Mouse (Mus musculus): Measurements from ENCODE around the gene Zzz3.
"Not testable (repeated sequence)": the region's sequence is repeated elsewhere in the genome, so short reads cannot be mapped to it uniquely, and the experiment has no call there.

Zzz3 gene

DNA sequence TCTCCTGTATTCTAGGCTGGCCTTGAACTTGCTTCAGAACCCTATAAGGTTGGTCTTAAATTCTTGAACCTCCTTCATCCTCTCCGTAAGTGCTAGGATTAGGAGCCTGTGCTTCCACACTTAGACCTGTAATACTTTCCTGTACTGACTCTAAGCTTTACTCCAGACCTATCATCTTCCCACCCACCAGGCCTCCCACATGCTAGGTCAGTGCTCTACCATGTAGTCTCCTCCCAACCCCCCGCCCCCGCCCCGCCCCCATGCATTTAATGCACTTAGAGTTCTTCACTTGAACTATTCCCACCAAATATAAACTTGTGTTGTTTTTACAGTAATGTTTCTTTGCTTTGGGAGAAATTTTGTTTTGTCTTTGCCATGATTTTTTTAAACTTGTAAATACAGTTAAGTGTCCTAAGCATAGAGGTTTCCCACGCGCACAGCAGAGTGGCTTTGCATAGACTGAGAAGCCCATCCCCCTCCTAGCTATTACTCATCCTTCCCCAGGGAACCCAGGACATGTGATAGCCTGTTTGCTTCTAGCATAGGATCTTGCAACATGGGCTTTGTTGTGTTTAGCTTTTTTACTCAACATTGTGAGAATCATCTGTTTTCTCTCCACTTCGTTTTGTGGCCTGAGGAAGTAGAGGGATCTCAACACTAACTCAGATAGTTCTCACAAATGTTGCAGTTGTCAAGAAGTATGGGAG, 6.8 kb downstream of the Zzz3 start:
- DNase-seq, result no peak

DNA sequence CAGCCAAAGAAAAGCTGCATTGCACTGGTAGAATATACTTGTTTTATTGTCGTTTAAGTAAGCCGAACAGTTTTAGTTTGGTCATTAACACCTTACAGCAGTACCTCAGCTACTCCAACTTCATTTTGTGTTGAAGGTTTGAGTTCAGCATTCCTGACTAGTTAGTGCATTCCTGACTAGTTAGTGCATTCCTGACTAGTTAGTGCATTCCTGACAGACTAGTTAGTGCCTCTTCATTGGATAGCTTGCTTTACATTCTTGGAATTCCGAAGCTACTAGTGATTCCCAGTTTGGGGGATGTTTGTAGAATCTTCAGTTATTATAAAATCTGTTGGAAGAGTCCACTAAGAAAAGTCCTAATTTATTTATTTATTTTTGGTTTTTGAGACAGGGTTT, 7.4 kb downstream of the Zzz3 start:
- no peak for DNase-seq

DNA sequence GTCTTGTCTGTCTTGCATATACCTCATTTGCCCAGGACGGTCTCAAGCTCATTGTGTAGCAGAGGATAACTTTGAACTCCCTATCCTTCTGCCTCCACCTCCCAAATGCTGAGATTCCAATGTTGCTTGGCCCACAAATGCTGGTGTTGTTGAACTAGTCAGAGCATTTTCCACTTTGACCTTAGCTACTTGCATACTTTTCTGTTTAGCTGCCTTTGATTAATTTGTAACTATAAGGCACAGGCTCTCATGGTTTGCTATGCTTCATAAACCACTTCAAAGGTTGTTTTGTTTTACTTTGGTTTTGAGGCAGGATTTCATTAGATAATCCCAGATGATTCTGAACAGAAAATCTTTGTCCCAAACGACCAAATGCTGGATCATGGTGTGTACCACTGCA, 8.6 kb downstream of the Zzz3 start:
- DNase-seq, result no peak

DNA sequence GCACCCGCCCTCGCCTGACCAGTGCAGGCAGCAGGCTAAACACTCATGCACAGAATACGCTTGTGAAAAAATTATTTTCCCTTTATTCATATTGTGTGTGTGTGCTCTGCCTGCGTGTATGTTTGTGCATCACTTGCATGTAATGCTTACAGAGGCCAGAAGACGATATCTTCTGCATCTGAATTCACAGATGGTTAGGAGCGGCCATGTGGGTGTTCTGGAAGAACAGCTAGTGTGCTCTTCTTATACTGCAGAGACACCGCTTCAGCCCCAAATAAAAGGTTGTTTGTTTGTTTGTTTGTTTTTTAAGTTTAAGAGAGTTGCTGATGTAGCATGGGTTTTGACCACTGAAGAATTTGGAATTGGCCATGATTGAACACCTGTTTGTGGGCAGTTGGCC, 10.1 kb downstream of the Zzz3 start:
- DNase-seq, result no peak

DNA sequence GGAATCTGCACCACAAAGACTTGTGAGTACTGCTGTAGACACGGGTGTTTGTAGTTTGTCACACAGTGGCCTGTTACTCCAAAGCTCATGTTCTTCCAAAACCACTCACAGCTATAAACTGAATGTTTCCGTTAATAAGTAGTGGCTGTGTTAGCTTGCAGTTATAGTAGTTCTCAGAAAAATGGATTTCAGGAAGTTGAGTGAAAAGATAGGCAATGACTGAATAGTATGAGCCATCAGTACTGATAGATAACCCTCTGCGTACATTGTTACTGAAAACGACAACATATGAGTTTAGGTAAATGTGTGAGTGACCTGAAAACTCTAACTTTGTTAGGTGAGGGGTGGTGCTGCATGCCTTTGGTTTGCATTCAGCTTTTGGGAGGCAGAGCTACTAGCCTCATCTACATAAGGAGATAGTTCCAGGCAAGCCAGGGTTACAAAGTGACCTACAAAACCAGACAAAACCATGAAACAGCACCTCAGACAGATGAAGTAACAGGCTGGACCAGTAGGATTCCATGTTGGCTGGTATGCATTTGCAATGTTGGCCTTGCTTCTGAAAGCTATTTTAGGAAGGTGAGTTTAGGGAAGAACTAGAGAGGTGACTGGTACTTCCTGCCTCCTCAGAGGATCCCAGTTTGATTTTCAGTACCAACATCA, 10.8 kb downstream of the Zzz3 start:
- DNase-seq, result no peak

DNA sequence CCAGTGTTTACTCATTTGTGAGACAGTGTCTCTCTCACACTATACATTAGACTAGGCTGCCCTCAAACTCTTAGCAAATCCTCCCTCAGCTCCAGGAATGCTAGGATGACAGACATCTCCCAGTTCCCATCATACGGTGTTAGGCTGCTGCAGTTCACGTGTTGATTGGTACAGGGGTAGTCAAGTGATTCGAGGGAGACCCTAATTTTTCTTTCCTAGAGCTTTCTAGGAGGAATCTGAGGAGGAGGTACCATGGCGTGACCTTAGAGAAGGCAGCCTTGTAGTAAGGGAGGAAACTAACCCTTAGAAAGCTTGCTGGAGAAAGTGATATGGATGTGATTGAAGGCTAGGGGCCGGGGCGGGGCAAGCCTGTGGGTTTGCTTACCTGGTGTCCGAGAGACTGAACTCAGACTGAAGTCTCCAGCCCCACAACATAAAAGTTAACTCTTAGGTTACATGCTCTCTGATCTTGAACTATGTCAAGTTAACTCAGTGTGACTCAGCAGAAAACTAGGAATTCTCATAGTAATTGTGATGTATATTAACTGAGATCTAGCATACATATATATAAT, 15.8 kb downstream of the Zzz3 start:
- DNase-seq, result no peak

DNA sequence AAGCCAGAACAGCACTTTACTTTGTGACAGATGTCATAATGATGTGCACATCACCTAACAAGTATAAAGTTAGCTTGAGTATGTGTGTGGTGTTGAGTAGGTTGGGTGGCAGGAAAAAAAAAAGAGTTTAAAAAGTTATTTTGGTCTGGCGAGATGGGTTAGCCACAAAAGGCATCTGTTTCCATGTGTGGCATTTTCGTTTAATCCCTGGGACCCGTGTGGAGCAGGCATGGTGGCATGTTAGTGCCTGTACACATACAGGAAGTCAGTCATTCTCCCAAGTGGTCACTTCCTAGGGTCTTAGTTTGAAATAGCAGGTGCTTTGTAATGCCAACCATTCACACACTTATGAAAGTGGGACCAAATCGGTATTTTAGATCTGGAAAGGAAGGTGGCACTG, 17.1 kb downstream of the Zzz3 start:
- no peak for DNase-seq

DNA sequence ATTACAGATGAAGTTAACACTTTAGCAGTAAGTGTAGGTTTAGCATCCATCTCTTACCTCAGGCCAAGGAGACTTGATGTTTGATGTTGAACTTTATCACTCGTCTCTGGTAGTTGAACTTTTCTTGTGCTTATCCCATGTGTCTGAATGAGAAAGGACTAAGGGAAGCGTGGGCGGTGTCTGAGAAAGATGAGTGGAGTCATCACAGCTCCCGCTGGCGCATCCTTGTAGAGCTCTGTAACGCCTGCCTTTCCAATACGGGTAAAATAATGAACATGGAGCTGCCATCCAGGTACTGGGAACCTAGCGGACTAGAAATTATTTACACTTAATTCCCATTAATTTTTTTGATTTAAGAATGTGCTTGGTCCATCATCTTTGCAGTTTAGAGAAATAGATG, 33.7 kb downstream of the Zzz3 start:
- no peak for DNase-seq

DNA sequence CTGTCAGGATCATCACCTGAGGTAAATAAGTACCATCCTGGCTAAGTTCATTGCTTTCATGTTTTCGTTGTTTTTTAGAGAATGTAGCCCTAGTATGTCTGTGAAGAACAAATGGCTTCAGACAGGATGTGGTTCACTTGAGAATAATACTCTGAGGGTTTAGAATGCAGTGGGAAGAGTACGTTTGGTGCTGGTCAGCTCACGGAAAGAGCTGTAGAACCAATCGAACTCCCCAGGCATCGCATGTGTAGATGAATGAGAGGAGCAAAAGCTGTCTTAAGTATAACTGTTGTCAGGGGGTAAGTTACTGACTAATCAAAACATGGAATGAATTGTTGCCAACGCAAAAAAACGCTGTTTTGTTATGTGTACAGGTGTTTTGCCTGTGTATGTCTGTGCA, 37.4 kb downstream of the Zzz3 start:
- no peak for DNase-seq

DNA sequence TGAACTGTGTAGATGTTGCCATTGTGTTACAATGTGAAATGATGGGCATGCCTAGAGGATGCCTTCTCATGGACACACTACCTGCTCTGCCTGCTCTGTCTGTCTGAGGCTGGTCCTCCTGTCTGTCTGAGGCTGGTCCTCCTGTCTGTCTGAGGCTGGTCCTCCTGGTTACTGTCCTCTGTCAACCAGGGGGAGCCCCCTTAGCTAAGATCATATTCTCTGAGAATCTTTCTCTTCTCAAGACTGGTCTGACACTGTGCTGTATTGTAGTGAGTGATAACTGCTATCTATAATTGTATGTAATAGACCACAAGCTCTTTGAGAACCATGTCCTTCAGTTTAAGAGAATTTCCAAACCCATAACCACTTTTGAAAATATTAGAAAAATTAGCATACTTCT, 40.3 kb downstream of the Zzz3 start:
- DNase-seq, result no peak

DNA sequence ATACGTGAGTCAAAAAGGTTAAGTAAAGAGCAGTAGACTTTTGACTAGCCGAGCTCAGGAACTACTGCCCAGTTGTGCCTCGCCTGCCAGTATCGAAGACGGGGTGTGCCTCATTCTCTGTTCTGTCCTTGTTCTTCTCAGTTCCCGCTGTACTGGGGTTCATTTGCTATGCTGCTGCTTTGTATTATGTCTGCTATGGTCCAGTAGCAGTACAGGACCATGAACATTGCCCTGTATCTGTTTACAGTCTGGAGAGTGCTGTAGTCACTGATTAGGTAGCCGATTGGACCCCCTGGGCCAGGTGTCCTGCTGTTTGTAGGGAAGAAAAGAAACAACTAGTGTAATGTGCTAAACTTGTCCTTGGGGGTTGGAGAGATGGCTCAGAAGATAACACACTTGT, 42.8 kb downstream of the Zzz3 start:
- DNase-seq, result no peak

DNA sequence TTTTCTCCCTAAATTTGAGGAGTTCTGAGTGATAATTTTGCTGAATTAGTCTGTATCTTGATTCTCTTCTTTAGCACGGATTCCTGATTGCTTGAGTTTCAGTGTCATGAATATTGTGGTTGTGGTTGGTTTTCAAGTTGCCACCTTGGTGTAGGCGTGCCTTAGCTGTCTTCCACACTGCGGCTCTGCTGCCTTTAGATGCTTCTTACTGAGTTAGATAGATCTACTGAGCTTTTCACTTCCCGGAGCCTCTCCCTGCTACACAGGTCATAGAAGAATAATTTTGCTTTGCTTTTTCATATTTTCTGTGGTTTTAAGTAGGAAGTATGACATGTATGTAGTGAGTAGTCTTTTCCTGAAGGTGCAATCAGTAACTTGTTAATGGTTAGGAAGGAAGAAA, 47.5 kb downstream of the Zzz3 start:
- no peak for DNase-seq

DNA sequence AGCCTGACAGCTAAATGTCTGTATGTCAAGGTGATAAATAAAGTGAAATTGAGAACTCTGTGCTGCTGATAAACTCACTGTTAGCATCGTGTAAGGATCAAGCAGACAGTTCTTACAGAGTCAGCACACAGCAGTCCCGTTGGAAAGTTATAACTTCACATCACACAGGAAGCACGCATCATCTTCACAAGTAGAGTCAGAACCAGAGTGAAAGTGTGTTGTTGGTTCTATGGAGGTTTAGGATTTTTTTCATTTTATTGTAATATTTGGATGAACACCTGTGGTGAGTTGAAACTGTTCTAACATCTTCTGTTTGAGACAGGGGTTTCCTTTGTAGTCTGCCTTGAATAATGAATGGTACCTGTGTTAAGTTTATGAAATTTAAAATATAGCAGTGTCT, 48.8 kb downstream of the Zzz3 start:
- DNase-seq, result no peak

DNA sequence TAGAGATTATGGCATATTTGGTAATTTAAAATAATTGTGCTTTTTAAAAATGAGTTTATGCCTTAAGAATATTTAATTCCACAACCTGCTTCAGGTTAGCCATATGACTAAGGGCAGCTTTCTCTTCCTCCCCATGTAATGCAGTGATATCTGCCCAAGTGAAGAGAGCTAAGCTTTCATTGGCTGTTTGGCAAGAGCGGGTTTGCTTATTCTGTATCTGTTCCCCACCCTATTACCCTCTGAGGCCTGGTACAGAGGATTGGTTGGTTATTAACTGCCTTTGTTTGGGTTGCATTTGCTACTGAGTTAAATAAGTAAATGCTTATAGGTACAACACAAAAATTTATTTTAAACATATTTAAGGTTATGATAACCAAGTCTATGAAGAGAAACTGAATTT, 51.7 kb downstream of the Zzz3 start:
- no peak for DNase-seq

DNA sequence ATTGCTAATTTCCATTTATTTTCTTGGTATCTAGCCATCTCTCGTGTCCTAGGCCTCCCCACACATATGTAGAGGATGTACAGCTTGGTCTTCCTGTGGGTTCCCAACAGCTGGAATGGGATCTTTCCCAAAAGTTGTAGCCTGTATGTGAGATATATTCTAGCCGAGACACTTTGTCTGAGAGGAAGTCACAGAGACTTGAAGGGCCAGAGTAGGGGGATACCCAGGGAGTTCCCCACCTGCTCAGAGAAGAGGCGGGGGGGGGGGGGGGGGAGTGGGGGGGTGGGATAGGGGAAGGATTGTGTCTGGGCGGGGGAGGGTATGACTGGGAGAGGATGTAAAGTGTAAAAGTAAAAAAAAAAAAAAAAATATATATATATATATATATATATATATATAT, 57.9 kb downstream of the Zzz3 start:
- no peak for DNase-seq

DNA sequence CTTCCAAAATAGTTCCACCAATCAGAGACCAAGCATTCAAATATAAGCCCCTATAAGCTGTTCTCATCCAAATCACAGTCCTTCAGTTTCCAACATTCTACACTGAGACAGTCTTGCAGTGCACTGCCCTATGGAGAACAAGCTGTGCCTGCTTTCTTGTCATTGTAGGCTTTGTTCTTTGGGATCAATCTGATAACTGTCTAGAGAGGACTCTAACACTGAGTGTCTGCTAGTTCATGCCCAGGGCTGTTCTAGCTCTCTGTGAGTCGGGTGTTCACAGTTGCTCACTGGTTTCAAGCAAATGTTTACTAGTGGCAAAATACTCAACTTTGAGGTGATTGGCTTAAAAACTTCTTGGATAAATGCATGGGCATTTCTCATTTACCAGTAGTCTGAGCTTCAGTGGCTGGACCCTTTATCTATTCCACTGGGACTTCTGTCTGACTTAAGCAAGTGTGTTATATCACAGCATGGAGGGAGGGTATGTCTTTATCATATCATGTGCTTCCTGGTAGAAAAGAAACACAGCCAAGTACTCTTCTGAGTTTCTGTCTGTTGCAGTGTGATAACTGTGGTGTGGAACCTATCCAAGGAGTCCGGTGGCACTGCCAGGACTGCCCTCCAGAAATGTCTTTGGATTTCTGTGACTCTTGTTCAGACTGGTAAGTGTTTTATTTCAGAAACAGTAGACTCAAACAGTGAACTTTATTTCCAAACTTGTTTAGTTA, 62.2 kb downstream of the Zzz3 start:
- DNase-seq, result no peak

DNA sequence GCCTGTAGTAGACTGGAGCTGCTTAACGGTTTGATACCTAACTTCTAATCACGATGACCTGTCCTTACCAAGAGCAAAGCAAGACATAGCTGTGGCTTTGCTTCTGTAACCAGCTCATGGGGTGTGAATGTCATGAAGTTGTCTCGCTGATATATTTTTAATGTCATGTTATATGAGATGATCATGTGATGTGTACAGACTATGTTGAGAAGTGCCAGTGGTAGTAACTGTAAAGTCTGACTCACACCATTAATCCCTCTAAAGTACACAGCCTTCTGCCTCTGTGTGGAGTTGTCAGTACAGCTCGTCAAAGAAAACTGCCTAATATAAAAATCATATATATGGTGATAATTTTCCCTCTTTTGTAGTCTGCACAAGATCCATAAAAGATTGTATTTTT, 63.6 kb downstream of the Zzz3 start:
- DNase-seq, result not testable (repeated sequence)

DNA sequence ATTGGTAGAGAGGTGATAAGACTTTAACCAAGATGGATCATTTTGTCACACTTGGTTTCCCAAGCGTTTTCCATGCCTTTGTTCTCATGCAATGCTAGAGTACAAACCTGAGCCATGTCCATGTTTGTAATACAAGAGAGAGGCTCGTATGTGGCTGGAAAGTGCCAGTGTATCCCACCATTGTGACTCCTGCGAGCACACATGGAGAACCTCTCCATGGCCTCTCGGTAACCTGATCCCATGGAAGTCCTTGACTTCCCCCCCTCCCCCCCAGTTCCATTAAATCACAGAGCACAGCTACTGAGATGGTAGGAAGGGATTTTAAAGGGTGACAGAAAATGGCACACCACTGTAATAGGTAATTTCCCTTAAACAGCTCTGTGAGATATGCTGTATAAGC, 65.5 kb downstream of the Zzz3 start:
- DNase-seq, result no peak

DNA sequence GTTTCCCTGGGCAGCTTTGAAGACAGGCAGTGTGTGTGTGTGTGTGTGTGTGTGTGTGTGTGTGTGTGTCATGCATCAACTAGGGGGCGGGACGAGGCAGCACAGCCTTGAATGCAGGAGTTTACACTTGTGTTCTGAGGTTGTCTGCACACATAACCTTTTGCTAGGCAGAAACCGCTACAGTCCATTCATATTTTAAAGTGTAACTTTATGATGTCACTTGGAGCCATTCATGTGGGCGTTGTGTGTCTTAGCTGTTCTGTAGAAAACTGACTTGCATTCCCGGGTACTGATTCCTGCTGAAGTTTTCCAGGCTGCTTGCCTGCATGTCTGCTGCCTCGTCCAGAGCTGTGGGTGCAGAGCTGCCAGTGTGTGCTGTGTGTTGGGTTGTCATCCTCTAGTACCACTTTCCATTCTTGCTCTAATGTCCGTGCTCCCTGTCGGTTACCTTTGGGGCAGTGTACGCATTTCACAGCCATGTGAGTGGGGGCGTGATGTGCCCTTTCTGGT, 66.8 kb downstream of the Zzz3 start:
- no peak for DNase-seq

DNA sequence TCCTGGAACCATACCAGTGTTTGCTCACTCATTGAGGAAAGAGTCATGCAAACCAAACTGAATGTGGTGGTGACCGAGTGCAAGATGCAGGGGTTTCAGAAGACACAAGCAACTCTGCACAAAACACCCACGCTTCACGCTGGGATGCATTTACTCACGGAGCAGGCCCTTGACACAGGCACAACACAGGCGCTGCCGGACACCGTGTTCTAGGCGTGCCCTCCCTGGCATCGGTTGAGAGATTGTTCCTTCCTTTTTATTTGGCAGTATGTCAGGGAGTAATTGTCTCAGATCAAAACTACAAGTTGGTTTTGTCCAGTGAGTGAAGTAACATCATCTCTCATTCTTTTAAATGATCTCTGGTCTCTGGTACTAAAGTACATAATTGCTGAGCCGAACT, 67.6 kb downstream of the Zzz3 start:
- DNase-seq, result no peak

DNA sequence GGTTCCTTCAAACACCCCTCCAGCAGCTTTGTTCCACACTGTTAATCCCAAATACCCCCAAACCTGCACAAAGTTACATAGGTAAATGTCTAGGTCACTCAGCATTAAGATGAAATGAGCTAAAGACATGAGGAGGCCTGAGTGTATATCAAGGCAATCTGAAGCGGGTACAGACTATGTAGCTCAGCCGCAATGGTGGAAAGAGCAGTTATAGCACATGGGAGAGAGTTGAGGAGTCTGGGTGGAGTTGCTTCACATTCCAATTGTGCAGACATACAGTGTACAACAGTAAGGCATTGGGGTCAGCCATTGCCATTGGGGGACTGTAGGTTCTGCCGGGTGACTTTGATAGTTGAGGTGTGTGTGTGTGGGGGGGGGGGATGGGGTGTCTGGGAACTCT, 69.2 kb downstream of the Zzz3 start:
- no peak for DNase-seq

DNA sequence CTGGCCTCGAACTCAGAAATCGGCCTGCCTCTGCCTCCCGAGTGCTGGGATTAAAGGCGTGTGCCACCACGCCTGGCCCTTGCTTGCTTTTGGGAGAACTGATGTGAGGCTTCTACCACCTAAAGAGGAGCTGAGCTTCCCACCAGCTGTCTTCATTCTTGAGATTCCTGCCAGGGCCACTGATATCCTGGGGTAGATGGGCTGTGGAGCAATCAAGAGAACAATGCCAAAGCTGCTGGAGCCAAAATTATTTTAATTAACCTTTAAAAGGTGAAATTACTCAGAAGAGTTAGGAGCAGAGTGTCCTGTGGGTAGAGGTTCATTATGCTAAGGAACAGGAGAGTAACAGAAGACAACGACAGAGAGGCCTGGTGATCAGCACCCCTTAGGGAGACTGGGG, 70.1 kb downstream of the Zzz3 start:
- DNase-seq, result no peak

DNA sequence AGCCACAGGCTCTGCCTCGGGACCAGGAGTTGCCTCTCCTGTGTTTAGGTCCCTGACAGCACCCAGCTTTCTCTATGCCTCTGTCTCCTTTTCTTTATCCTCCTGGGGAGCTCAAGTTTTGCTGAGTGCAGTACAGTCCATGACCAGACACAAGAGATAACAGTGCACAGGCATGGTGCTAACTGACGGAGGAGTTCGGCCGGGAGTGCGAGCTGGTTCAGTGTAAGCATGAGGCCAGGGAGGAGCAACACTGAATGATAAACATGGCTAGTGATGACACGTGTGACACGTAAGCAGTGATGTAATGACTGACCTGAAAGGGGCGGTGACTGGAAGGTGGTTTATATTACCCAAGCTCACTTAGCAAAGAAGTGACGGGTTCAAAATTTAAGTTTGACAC, 71.6 kb downstream of the Zzz3 start:
- DNase-seq, result no peak

DNA sequence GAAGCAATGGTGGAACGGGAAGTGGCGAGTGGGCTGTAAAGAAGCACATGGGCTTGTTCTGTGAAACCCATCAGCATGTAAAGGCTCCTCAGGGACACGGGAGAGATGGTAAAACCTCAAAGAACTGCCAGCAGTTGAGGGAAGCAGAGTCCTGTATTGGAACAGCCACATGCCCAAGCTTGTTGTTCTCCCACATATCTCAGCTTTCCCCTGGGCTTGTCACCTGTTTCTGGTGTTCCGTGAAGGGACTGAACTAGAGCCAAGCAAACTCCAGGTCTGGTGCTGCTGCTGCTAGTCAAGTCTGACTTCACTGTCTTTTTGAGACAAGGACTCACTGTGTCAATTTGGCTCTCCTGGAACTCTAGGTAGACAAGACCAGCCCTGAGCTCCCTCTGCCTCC, 72.0 kb downstream of the Zzz3 start:
- DNase-seq, result no peak

Measured in right cerebral cortex, postnatal 14 days (tissue).